Mouse (Mus musculus) MEL (cell line): Measurements from ENCODE around the gene Prr3.

Experiments used
- CTCF ChIP-seq, 3 experiments: IDR thresholded peaks in 2 of 3; conservative IDR thresholded peaks in 1 of 3; 2 replicates each; pipeline ENCODE4 v1.5.1; 2011 to 2012; ENCODE audit warnings: low read length in 3 of 3, low read depth in 2 of 3, mild to moderate bottlenecking in 2 of 3, improper control_type of control experiment in 1 of 3, inconsistent platforms in 1 of 3, mixed read lengths in 1 of 3, moderate library complexity in 1 of 3; ENCODE audit not compliant: control insufficient read depth in 1 of 3, insufficient read depth in 1 of 3, poor library complexity in 1 of 3, severe bottlenecking in 1 of 3
- HCFC1 ChIP-seq: IDR thresholded peaks from 2 replicates; pipeline ENCODE4 v1.6.1; 2012; ENCODE audit warnings: low read depth, mild to moderate bottlenecking, inconsistent platforms, low read length, improper control_type of control experiment, moderate library complexity
- KAT2A ChIP-seq: conservative IDR thresholded peaks from 2 replicates; pipeline ENCODE4 v1.6.1; 2012; ENCODE audit warnings: low read depth, low read length, improper control_type of control experiment, inconsistent platforms
- NELFE ChIP-seq: IDR thresholded peaks from 2 replicates; pipeline ENCODE4 v1.6.1; 2011; ENCODE audit warnings: low read depth, low read length, improper control_type of control experiment
- POLR2A ChIP-seq, 2 experiments: IDR thresholded peaks; 2 replicates each; pipeline ENCODE4 v1.6.1; 2011 to 2012; ENCODE audit warnings: low read length in 2 of 2, mild to moderate bottlenecking in 2 of 2, control low read depth in 1 of 2, improper control_type of control experiment in 1 of 2, low read depth in 1 of 2, moderate library complexity in 1 of 2; ENCODE audit not compliant: control insufficient read depth in 1 of 2, insufficient read depth in 1 of 2, poor library complexity in 1 of 2
- SIN3A ChIP-seq: IDR thresholded peaks from 2 replicates; pipeline ENCODE4 v1.6.1; 2012; ENCODE audit warnings: low read length, improper control_type of control experiment, inconsistent platforms

GRCm38 (mm10) chr17:36018979-36019378 is 38.9 kb upstream of the Prr3 start:
- TF ChIP-seq SIN3A (no peak), POLR2A (IDR thresholded peaks at IDR 0.05; ENCODE audit: control insufficient read depth in 1 of 2, insufficient read depth in 1 of 2, low read depth in 1 of 2, low read length in 2 of 2, poor library complexity in 1 of 2) (no peak), KAT2A (no peak), HCFC1 (no peak), CTCF (IDR thresholded peaks at IDR 0.05 in 2 of 3, conservative IDR thresholded peaks at IDR 0.05 in 1 of 3; ENCODE audit: control insufficient read depth in 1 of 3, insufficient read depth in 1 of 3, low read depth in 2 of 3, low read length in 3 of 3, poor library complexity in 1 of 3, severe bottlenecking in 1 of 3) (no peak), NELFE (no peak)
